Mouse (Mus musculus) embryonic facial prominence, embryonic 10.5 days (tissue): ENCODE measurements around the gene Tanc2. TPM values are rescaled to one million over a fixed set of nuclear protein-coding genes. Genes with fewer than 3 reads are reported as not detected.

ENCODE experiments used
- DNase-seq: peaks from one replicate; pipeline ENCODE4 v3.0.0-alpha.2; 2017; ENCODE audit warnings: low spot score
- H3K27ac ChIP-seq: fragments of 300-500 bp; sonication (generic); replicated peaks from 2 replicates; pipeline ENCODE4 v1.5.1; 2016; ENCODE audit warnings: mild to moderate bottlenecking
- H3K27me3 ChIP-seq: fragments of 300-500 bp; sonication (generic); replicated peaks from 2 replicates; pipeline ENCODE4 v1.6.1; 2016; ENCODE audit warnings: low read depth, mild to moderate bottlenecking; ENCODE audit not compliant: poor library complexity, severe bottlenecking
- H3K36me3 ChIP-seq: fragments of 300-500 bp; sonication (generic); replicated peaks from 2 replicates; pipeline ENCODE4 v1.6.1; 2016; ENCODE audit warnings: mild to moderate bottlenecking, moderate library complexity
- H3K4me1 ChIP-seq: fragments of 300-500 bp; sonication (generic); 2 replicates; pipeline ENCODE4 v1.6.1; 2016
- H3K4me3 ChIP-seq: fragments of 300-500 bp; sonication (generic); 2 replicates; pipeline ENCODE4 v1.5.1; 2016; ENCODE audit warnings: mild to moderate bottlenecking, moderate library complexity
- H3K9me3 ChIP-seq: fragments of 300-500 bp; sonication (generic); 2 replicates; pipeline ENCODE4 v1.6.1; 2016; ENCODE audit warnings: mild to moderate bottlenecking
- WGBS: fragments of 180-500 bp; shearing (Covaris S2); methylation state at CpG from one replicate; pipeline ENCODE4 v1.1.7; 2016; 5-methylcytosine and 5-hydroxymethylcytosine counted together
- polyA plus RNA-seq: library from polyadenylated mRNA; unstranded; fragments of >200 nt; fragmentation: Nextera tagmentation; extraction: Ambion mirVana; gene quantifications from 2 replicates; pipeline ENCODE4 v1.2.1, GENCODE M21; 2016

Tanc2 gene
- polyA plus RNA-seq, 1 experiment from 2014 or later: 10.0 TPM

DNA sequence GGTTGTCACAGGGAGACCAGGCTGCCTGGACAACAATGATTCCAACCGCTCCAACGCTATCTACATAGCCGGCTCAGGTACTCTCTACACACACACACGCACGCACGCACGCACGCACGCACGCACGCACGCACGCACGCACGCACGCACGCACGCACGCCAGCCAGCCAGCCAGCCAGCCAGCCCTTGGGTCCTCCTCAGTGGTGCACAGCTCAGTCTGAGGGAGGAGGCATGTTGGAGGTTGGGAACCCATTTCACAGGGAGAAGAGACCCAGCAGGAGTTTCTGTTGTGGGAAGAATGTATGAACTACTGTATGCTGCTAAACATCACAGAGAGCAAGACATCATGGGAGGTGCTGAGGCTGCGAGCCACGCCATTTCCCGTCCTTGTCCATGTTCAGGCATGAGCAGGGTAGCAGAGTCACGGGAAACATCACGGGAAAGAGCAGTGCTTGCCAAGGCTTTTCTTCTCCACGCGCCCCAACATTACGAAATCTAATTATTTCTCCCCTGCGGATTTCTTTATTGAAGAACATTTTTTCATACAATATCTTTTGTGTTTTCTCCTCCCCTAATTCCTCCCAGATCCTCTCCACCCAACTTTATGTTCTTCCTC is 366.1 kb downstream of the Tanc2 start:
- H3K36me3 ChIP-seq: no peaks in the 10 kb centered on the region
- H3K27ac ChIP-seq: no peak overlapping the region
- no peaks in the 10 kb centered on the region for H3K27me3 ChIP-seq
- peaks cover 15% of the 10 kb centered on the region for H3K4me1 ChIP-seq
- DNase-seq: no peak
- no peaks in the 10 kb centered on the region for H3K9me3 ChIP-seq
- no peak overlapping the region for H3K4me3 ChIP-seq
- WGBS: 93% methylated on average over 28 of the region's 28 CpGs

DNA sequence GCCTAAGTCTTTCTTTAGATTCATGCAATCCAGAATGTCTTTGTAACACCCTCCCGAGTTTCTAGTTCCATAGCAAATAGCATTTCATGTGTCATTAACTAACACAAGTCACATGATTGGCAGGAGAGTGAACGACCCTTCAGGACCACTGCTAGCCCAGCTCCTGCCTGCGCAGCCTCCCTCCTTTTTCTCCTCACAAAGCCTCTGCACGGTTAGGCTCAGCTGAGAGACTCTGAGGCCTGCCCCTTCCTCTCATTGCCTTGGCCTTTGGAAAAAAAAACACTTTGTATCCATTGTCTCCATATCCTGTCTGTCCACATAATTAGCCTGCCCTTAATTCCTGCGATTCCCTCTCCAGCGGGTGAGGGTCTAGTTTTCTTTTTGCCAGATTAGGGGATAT is 367.7 kb downstream of the Tanc2 start:
- 52% methylated on average over 6 of the region's 6 CpGs for WGBS
- Histone ChIP-seq H3K9me3 (no peaks in the 10 kb centered on the region), H3K27ac (no peak overlapping the region), H3K36me3 (no peaks in the 10 kb centered on the region), H3K4me1 (peaks cover 8% of the 10 kb centered on the region), H3K27me3 (no peaks in the 10 kb centered on the region), H3K4me3 (no peak overlapping the region)
- DNase-seq: no peak

DNA sequence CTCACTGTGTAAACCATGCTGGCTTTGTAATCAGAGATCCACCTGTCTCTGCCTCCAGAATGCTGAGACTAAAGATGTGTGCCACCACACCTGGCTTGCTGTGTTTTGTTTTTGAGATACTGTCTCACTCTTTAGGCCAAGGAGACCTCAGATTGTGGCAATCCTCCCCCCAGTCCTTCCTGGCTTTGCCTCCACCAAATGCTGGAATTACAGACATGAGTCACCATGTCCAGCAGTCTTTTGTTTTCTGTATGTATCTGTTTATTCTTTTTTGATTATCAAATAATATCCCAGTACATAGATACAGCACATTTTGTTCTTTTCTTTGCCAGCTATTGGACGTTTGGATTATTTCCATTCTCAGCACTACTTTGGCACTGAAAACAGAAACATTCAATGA is 368.8 kb downstream of the Tanc2 start:
- Histone ChIP-seq H3K4me1 (peaks cover 8% of the 10 kb centered on the region), H3K4me3 (no peak overlapping the region), H3K9me3 (no peaks in the 10 kb centered on the region), H3K27ac (no peak overlapping the region), H3K36me3 (no peaks in the 10 kb centered on the region), H3K27me3 (no peaks in the 10 kb centered on the region)
- no peak for DNase-seq
- 64% methylated on average over 1 of the region's 1 CpGs for WGBS

DNA sequence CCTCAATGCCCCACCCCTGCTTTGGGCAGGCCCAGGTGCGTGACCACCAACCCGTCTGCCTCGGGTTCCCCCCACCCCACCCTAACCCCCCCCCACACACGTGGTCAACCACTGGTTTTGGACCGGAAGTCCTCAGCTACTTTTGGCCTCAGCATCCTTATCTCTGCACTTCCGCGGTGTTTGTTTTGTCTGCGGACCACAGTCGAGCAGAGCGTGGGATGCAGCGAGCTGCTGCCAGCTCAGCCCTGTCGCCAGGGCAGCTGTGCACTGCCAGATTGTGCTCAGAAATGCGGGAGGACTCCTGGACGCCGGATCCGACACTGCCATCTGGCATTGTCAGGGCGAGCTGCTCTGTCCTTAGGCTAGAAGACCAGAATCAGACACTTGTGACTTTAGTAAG is 369.6 kb downstream of the Tanc2 start:
- no peaks in the 10 kb centered on the region for H3K9me3 ChIP-seq
- no peaks in the 10 kb centered on the region for H3K36me3 ChIP-seq
- WGBS: 58% methylated on average over 17 of the region's 17 CpGs
- H3K27me3 ChIP-seq: no peaks in the 10 kb centered on the region
- DNase-seq: no peak
- no peak overlapping the region for H3K27ac ChIP-seq
- H3K4me1 ChIP-seq: peaks cover 8% of the 10 kb centered on the region
- no peak overlapping the region for H3K4me3 ChIP-seq

DNA sequence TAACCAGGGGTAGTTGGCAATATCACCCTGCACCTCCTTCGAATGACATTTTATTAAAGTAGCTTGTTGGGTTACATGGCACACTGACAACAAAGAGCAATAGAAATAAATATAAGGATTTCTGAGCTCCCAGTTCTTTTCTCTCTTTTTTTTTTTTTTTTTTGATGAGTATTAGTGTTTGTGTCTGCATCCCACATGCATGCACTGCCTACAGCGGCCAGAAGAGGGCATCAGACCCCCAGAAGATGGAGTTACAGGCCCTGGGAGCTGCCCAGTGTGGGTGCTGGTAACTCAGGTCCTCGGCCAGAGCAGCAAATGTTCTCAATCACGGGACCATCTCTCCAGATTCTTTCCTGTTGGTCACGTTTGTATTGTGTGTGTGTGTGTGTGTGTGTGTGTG is 374.9 kb downstream of the Tanc2 start:
- Histone ChIP-seq H3K4me3 (no peak overlapping the region), H3K4me1 (peaks cover 20% of the 10 kb centered on the region), H3K36me3 (no peaks in the 10 kb centered on the region), H3K27me3 (peaks cover 44% of the 10 kb centered on the region), H3K9me3 (no peaks in the 10 kb centered on the region), H3K27ac (no peak overlapping the region)
- no peak for DNase-seq
- 69% methylated on average over 5 of the region's 5 CpGs for WGBS

DNA sequence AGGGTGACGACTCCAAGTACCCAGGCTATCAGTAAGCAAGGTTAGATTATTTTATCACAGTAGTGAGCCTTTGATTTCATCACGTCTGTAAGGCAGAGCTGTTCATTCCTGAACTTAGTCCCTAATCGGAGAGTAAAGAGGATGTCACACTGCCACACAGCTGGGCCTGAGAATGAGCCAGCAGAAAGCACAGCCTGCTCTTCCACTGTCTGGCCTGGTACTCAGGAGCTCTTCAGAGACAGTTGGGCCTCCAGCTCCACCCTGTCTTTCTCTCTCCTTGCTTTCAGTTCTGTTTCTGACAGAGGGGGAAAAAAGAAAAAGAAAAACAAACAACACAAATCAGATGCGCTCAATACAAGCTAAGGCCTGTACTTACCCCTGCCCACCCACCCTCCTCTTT is 376.5 kb downstream of the Tanc2 start:
- no peak for DNase-seq
- peaks cover 60% of the 10 kb centered on the region for H3K27me3 ChIP-seq
- H3K4me3 ChIP-seq: no peak overlapping the region
- no peaks in the 10 kb centered on the region for H3K9me3 ChIP-seq
- 76% methylated on average over 4 of the region's 4 CpGs for WGBS
- no peak overlapping the region for H3K27ac ChIP-seq
- no peaks in the 10 kb centered on the region for H3K36me3 ChIP-seq
- peaks cover 20% of the 10 kb centered on the region for H3K4me1 ChIP-seq

DNA sequence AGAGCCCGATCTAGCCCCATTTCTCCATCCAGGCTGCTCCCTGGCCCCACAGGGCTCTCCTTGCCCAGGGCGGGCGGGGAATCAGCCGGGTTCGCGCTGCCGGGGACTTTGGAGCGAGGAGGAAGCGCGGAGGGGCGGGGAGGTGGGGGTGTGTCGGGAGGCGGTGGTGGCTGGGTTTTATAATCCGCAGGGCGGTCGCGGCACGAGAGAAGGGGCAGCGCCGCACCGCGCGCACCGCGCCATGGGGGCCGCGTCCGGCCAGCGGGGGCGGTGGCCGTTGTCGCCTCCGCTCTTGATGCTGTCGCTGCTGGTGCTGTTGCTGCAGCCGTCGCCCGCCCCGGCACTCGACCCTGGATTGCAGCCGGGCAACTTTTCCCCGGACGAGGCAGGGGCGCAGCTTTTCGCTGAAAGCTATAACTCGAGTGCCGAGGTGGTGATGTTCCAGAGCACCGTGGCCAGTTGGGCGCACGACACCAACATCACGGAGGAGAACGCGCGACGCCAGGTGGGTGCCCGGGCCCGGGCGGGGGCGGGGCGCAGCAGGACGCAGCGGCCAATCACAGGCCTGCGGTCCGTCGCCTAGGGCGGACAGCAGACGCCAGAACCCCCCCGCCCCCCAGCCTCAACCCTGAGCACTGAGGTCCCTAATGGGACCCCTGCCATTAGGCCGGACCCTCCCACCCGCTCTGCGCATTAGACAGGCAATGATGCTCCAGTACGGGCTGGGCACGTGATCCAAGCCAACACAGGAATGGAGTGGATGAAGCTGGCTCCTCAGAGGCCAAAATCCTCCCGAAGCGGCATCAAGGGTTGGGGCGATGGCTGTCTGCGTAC is 378.2 kb downstream of the Tanc2 start, which contains the start of gene Ace:
Gene Ace (plus strand): TSS at position 205 of the 834 bp plus-strand sequence.
- DNase-seq: peak; percentile 62
- WGBS: under 1% methylated on average over 76 of the region's 76 CpGs
- peaks cover 62% of the 10 kb centered on the region for H3K27me3 ChIP-seq
- no peaks in the 10 kb centered on the region for H3K36me3 ChIP-seq
- peak within 1 kb of the TSS; percentile 75 for H3K4me3 ChIP-seq
- no peaks in the 10 kb centered on the region for H3K9me3 ChIP-seq
- peaks cover 20% of the 10 kb centered on the region for H3K4me1 ChIP-seq
- H3K27ac ChIP-seq: peak within 1 kb of the TSS; percentile 66

DNA sequence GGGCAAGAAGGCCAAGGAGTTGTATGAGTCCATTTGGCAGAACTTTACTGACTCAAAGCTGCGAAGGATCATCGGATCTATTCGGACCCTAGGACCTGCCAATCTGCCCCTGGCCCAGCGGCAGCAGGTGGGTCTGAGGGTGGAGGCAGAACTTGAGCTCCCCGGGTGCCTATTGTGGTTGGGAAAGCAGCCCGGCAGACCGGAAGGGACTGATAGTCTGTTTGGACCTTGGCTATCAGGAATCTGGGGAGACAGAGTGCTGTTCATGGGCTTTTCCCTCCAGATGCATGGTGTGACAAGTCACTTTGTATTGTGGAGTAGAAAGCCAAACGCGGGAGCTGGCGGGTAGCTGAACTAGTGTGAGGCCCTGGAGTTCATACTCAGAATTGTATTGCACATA is 379.2 kb downstream of the Tanc2 start:
- Histone ChIP-seq H3K36me3 (no peaks in the 10 kb centered on the region), H3K27me3 (peaks cover 68% of the 10 kb centered on the region), H3K4me1 (peaks cover 20% of the 10 kb centered on the region), H3K9me3 (no peaks in the 10 kb centered on the region), H3K4me3 (0 out of 2 replicates have a peak overlapping the region, but pooled peaks have one; percentile 75), H3K27ac (no peak overlapping the region)
- DNase-seq: no peak
- 40% methylated on average over 10 of the region's 10 CpGs for WGBS

DNA sequence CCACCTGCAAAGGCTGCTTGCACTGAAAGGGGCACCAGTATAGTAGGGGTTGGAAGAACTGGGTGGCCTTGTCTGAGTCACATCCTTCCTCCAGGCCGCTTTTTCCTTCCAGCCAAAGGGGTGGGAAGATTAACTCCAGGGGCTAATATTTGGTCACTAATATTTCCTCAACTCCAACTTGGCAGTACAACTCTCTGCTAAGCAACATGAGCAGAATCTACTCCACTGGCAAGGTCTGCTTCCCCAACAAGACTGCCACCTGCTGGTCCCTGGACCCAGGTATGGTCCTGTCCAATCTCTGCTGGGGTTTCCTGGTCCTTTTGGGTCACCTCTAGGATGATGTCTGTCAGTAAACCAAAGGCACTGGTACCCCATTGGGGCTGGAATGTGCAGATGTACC is 379.7 kb downstream of the Tanc2 start:
- no peaks in the 10 kb centered on the region for H3K36me3 ChIP-seq
- no peak for DNase-seq
- H3K27me3 ChIP-seq: peaks cover 72% of the 10 kb centered on the region
- WGBS: 66% methylated on average over 1 of the region's 1 CpGs
- no peak overlapping the region for H3K27ac ChIP-seq
- H3K4me1 ChIP-seq: peaks cover 20% of the 10 kb centered on the region
- no peak overlapping the region for H3K4me3 ChIP-seq
- no peaks in the 10 kb centered on the region for H3K9me3 ChIP-seq

DNA sequence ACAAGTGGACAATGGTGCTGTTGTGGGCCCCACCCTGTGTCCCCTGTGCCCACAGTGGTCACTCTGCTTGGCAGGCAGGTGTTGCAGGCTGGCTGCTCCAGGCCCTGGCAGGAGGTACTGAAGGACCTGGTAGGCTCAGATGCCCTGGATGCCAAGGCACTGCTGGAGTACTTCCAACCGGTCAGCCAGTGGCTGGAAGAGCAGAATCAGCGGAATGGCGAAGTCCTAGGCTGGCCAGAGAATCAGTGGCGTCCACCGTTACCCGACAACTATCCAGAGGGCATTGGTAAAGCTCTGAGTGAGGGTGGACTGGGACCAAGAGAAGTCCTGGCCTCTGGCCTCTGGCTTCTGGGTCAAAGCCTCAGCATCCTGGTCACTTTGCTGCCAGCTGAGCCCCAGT is 384.8 kb downstream of the Tanc2 start:
- H3K27me3 ChIP-seq: peaks cover 28% of the 10 kb centered on the region
- DNase-seq: no peak
- H3K4me1 ChIP-seq: no peaks in the 10 kb centered on the region
- no peaks in the 10 kb centered on the region for H3K36me3 ChIP-seq
- no peak overlapping the region for H3K27ac ChIP-seq
- no peaks in the 10 kb centered on the region for H3K9me3 ChIP-seq
- no peak overlapping the region for H3K4me3 ChIP-seq
- WGBS: 88% methylated on average over 6 of the region's 6 CpGs

DNA sequence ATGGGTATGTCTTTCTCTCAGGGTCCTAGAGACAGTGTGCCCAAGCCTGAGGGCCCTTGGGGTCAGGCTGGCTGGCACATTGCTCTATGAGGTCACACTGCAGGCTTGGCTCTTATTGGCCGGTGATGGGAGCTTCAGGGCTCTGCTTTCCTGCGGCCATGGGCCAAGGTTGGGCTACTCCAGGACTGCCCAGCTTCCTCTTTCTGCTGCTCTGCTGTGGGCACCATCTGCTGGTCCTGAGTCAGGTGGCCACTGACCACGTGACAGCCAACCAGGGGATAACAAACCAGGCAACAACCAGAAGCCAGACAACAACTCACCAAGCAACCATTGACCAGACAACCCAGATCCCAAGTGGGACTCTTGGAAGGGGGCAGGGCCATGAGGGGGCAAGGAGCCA is 385.3 kb downstream of the Tanc2 start:
- no peaks in the 10 kb centered on the region for H3K9me3 ChIP-seq
- no peaks in the 10 kb centered on the region for H3K4me1 ChIP-seq
- no peak for DNase-seq
- H3K36me3 ChIP-seq: no peaks in the 10 kb centered on the region
- no peak overlapping the region for H3K27ac ChIP-seq
- 75% methylated on average over 3 of the region's 3 CpGs for WGBS
- H3K4me3 ChIP-seq: no peak overlapping the region
- peaks cover 24% of the 10 kb centered on the region for H3K27me3 ChIP-seq

DNA sequence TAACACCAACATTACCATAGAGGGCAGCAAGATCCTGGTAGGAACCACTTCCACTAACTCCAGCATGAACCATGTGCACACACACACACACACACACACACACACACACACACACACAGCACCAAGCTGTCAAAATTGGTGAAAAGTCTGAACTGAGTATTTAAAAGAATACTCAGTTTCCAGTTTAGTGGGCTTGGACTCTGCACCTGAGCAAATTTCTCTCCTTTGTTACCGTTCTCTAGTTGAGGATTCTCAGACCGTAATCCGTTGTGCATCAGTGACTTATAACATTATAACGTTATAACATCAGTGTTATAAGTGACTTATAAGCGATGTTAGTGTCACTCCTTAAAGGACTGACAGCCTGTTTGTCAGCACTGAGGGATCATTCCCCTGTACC is 385.9 kb downstream of the Tanc2 start:
- Histone ChIP-seq H3K27me3 (peaks cover 18% of the 10 kb centered on the region), H3K4me3 (no peak overlapping the region), H3K4me1 (no peaks in the 10 kb centered on the region), H3K36me3 (no peaks in the 10 kb centered on the region), H3K9me3 (no peaks in the 10 kb centered on the region), H3K27ac (no peak overlapping the region)
- 93% methylated on average over 5 of the region's 5 CpGs for WGBS
- DNase-seq: no peak

DNA sequence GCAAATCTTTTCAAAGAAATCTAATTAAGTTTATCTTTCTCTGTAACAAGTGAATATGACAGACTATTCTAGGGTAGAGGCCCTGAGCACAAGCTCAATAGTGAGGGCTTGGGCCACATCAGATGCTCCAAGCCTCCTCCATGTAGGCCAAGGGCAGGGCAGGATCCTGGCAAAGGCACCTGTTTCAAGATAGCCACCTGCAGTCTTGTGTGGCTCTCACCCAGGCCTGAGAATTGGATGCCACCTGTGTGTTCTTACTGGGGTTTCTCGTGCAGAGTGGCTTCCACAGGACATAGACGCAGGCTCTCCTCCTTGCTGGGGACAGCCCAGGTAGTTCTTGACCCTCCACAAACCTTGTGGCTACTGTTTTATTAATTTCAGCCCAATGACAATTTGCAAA is 388.4 kb downstream of the Tanc2 start:
- 86% methylated on average over 2 of the region's 2 CpGs for WGBS
- Histone ChIP-seq H3K9me3 (no peaks in the 10 kb centered on the region), H3K27me3 (peaks cover 7% of the 10 kb centered on the region; the same call in 1 of the 2 replicates), H3K36me3 (no peaks in the 10 kb centered on the region), H3K4me1 (no peaks in the 10 kb centered on the region), H3K4me3 (no peak overlapping the region), H3K27ac (no peak overlapping the region)
- DNase-seq: no peak
